Mouse (Mus musculus): Measurements from ENCODE around the gene Sema4a.

The Sema4a gene

DNA sequence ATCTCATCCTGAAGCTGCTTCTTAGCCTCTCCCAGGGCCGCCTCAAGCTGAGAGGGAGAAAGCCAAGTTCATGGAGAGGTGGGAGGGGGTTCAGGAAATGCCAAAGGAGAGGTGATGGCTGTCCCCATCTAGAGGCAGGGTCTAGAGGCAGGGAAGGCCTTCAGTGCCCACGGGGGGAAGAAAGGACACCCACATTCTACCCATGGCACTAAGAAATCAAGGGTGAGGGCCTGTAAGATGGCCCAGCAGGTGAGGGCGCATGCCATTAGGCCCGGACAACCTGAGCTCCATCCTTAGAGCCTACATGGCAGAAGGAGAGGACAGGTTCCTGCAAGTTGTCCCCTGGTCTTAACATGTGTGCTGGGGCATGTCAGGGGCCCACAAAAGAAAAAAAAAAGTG lies 25.9 kb upstream of the Sema4a start:
- no peak for DNase-seq (ENCODE audit: low read depth, low spot score)

DNA sequence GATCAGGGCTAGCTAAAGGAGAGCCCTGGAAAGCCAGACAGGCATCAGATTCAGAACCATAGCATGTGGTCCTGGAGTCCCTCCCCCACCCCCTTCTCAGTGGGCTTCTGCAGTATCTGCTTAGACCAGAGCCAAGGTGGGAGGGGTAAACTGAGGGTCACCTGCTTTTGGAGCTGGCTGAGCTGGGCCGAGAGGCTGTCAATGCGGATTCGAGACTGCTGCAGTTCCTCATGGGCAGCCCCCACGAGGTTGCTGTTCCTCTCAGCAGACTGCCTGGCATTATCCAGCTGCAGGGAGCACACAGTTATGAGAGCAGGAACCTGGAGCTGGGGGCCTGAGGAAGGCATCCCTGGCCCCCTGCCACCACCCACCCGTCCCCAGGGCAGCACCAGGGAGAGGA lies 25.1 kb upstream of the Sema4a start:
- DNase-seq (ENCODE audit: low read depth, low spot score): no peak

DNA sequence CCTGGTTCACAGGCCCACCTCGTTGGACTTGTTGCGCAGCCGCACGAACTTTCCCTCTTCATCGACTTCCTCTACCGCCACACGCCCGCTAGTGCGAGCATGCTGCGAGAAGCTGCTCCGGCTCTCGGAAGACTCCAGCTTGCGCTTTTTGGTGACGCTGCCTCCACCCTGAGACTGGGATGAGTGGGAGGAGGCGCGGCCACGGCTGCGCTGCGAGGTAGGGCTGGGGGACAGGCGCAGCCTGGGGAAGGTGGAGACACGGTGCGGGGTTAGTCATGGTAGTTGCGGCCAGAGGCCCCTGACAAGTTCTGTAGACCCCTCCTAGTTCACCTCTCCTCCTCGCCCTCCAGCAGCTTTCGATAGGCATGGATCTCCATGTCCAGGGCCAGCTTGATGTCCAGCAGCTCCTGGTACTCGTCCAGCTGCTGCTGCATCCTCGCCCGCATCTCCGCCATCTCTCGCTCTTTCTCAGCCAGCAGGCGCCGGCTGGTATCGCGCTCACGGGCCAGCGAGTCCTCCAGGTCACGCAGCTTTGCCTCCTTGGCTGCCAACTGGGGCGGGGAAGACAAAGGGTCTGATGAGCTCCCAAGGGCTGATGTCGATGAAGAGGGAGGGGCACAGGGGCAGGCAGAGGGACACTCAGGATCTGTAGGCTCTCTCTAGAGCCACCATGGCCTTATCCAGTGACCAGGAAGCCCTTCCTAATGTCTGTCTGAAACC lies 23.8 kb upstream of the Sema4a start:
- DNase-seq (ENCODE audit: low read depth, low spot score): peak; percentile 67

DNA sequence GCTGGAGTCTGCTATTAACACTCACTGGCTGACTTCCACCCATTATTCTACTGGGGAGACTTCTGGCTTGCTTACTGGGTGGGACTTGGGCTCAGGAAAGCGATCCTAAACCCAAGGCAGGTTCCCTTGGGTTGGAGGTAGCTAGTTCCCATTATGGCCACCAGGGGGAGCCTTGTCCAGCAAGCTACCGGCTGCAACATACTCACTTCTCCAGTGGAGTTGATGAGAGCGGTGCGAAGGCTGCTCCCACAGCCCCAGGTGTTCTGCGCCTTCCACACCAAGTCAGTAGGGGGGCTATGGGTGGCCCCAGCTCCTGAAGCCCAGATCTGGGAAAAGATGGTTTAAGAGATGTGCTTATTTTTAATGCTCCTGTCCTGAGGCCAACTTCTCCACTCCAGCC lies 22.6 kb upstream of the Sema4a start:
- peak; percentile 91 for DNase-seq (ENCODE audit: low read depth, low spot score)

DNA sequence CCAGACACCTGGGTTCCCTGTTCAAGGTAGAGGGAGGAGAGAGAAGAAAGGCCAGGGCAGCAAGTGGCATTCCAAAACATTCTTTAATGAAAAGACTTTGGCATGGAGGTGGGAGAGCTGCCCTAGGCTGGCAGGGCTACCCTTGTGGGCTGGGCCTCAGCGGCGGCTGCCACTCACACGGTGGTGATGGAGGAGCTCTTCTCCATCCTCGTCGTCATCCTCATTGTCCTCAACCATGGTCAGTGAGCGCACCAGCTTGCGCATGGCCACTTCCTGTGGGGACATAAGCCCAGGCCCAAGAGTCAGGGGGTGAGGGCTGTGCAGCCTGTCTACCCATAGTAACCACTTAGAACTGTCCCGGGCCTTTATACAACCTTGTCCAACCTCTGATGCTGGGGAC lies 22.2 kb upstream of the Sema4a start:
- DNase-seq (ENCODE audit: low read depth, low spot score): no peak

DNA sequence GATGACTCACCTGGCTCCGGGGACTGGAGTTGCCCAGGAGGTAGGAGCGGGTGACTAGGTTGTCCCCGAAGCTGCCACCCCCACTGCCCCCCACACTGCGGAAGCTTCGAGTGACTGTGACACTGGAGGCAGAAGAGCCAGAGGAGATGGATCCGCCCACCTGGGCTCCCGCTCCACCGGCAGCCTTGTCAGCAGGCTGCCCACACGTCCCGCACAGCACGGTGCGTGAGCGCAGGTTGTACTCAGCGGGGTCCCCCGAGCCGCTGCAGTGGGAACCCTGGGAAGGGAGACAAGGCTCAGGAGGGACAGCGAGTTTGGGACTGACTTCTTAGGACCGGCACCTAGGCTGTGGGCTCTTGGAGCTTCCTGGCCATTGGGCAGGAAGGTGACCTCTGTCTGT lies 21.4 kb upstream of the Sema4a start:
- DNase-seq (ENCODE audit: low read depth, low spot score): peak; percentile 55

DNA sequence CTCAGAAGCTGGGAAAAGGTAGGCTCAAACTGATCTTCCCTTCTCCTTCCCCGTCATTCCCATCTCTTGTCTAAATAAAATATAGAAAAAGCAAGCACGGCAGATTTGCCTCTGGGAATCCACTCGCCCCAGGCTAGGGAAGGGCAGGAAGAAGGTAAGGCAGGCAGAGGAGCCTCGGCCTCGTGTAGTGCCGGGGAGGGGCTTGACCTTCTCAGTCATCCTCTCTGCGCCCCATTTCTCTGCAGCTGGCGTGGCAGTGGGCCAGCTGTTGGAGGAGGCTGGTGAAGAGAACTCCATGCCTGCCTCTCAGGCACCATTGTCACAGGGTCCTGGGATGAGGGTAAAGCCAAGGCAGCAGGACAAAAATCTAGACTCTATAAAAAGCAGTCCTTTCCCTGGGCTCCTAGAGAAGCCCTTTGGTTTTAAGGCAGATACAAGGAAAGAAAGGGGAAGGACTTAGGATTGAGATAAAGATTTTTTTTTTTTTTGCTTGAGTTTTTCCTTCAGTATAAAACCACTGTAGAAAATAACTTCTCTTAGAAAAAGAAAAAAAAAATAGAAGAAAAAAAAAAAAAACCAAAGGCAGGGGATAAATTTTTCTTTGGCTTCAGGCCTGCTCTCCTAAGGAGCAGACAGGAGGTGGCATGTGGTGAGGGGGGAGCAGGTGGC lies 20.5 kb upstream of the Sema4a start:
- peak; percentile 45 for DNase-seq (ENCODE audit: low read depth, low spot score)

DNA sequence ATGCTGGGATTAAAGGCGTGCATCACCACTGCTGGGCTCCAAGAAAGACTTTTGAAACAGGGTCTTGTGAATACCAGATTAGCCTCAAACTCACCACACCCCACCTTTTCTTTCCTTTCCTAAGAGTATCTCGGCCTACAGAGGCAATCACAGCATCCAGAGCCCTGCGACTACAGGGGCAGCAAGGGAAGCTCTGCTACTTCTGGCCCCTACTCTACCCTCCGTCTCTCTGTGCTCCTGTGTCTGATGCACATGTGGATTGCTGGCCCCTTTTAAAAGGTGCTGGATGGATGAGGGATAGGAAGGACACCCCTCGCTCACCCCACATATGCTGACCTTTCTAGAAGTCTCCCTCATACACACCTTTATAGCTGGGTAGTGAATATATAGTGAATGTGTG lies 19.7 kb upstream of the Sema4a start:
- no peak for DNase-seq (ENCODE audit: low read depth, low spot score)

DNA sequence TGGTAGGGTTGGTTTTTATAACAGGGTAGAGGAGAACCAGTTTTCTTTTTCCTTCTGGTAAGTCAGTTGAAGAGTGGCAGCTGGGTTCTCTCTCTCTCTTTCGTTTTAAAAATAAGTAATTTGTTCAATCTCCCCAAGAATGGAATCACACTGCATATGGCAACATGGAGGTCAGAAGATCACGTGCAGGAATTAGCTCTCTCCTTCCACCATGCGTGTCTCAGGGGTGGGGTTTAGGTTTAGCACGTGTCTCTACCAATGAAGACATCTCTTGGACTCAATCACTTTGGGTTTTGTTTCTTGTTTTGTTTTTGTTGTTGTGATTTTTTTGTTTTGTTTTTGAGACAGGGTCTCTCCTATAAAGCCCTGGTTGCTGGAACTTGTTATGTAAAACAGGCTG lies 18.8 kb upstream of the Sema4a start:
- DNase-seq (ENCODE audit: low read depth, low spot score): no peak

DNA sequence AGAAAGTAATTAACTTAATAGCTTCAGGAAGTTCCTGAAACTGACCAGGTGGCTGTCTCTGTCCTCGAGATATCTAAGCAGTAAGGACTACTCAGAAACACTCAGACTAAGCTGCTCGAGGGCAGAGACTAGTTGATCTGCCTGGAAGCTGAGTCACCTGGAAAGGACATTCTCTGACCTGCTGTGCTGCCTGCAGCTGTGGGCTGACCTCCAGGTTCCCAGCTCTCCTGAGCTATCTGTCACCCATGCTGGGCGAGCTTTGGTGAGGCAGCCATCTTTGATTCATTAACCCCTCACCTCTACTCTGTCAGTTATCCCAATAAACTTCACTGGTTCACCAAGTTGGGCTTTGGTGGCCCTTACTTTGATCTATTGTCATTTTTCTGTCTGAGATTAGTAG lies 18.2 kb upstream of the Sema4a start:
- DNase-seq (ENCODE audit: low read depth, low spot score): no peak

DNA sequence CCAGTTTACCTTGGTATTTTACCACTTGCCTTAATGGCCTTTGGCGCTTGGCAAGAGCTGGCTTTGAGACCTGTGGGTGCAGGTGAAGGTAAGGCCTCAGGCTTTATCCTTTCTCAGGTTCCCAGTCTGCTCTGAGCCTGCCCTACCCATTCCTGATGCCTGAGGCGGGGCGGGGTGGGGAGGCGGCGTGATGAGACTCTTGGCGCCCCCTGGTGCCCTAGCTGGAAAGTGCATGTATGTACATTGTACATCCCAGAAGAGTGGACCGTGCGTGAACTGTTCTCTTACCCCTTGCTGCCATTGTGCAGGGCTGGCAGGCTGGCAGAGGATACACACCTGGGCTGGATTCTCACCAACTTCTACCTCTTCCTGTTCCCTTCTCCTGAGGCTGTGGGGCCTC lies 16.8 kb upstream of the Sema4a start:
- peak; percentile 94 for DNase-seq (ENCODE audit: low read depth, low spot score)

DNA sequence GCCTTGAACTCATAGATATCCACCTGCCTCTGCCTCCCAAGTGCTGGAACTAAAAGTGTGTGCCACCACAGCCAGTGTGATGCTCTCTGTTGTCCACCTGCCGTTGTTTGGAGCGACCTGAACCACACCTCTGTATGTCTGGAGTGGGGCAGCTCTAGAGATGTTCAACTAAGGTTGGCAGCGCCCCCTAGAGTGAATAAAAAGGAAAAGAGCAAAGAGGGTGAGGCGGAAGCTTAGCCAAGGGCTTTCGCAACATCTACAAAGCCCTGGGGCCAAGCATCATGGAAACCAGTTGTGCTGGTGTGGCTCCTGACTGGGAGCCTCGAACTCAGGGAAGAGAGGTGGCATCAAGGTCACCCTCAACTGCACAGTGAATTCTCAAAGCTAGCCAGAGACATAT lies 15.4 kb upstream of the Sema4a start:
- DNase-seq (ENCODE audit: low read depth, low spot score): peak; percentile 91

DNA sequence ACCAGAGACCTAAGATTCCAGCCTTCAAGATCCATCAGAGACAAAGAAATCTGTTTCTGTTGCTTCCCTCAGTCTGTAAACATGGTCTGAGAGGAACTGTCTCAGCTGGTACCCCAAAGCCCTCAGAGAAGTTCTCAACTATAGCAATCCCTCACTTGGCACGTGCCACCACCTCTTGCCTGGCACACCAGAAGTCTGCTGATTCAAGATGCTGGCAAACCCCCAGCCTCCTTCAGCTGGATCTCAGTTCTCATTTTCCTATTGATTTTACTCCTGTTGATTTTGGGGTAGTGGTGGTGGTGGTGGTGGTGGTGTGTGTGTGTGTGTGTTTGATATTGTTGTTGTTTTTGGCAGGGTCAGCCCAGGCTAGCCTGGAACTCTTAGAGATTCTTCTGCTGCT lies 12.6 kb upstream of the Sema4a start:
- no peak for DNase-seq (ENCODE audit: low read depth, low spot score)

DNA sequence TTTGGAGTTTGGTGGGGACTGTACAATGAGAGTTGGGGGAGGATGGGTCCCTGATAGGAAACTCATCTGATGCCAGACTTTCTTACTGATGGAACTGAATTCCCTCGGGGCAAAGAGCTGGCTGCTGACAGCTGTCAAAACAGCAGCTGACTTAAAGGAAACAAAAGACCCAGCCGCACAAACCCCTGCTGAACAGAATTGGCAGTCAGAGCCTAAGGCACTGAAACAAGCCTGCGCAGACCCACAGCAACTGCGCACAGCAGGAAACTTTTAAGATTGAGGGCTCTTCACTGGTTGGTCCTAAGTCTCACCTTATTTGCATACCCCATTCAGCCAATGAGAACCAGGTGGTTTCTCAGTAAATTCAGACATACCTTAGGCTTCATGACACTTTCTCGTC lies 12.0 kb upstream of the Sema4a start:
- DNase-seq (ENCODE audit: low read depth, low spot score): peak; percentile 87

DNA sequence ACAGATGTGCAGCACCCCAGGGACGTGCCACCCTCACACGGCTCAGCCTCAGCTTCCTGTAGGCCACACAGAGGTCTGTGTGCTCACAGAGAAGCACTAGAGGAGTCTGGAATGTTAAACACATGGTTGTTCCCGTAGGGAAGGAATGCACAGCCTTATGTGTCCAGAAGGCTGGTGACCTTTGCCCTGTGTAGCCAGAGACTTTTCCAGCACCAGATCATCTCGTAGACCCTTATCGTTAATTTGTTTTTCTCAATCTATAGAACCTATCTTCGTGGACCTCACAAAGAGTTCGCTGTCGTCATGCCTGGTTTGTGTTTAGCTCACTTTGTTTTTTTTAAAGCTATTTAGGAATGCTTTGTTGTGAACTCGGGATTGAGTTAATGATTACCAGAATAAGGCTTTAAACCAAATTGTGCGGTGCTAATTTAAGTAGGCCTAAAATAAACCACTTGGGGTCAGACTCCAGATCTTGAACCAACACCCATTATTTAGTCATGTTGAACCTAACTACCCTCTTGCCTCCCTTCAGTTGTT lies 10.0 kb upstream of the Sema4a start:
- no peak for DNase-seq (ENCODE audit: low read depth, low spot score)

DNA sequence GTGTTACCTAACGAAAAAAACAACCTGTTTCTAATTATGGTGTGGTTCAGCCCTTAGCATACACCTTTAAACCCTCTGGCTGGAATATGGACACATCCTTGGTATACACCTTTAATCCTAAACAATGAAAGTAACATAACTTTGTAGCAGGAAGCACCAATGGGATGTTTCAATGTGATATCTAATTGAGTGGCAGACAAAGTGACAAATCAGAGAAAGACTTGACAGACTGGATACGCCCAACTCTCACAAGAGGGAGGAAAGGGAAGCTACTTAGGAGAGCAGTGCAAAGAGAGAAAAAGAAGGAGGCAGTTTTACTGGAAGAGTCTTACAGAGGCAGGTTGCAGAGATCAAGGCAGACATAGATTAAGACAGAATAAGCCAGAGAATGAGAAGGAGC lies 8.5 kb upstream of the Sema4a start:
- peak; percentile 51 for DNase-seq (ENCODE audit: low read depth, low spot score)

DNA sequence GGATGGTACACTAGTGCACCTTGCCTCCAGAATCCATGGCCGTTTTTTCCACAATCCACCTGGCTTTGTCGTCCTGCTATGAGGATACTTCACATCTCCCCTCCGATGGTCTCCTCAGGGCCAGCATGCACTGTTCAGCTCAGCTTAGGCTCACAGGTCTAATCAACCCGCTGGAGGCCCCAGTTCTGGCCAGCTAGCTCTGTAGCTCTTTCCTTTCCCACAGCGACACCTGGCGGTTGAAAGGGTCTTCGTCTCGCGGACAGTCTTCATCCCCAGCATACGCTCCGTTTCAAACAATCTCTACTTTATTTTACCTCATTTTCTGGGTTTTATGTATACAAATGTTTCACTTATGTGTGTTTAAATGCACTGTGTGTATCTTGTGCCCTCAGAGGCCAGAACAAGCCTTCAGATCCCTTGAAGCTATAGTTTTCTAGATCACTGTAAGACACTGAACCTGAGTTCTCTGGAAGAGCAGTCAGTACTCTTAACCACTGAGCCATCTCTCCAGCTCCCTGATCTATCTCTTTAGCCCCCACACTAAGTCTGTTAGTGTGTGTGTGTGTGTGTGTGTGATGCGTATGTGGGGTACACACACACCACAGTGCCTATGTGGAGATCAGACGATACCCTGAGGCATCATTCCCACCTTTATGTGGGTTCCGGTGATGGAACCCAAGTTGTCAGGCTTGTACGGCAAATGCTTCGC lies 6.3 kb upstream of the Sema4a start:
- peak; percentile 87 for DNase-seq (ENCODE audit: low read depth, low spot score)

DNA sequence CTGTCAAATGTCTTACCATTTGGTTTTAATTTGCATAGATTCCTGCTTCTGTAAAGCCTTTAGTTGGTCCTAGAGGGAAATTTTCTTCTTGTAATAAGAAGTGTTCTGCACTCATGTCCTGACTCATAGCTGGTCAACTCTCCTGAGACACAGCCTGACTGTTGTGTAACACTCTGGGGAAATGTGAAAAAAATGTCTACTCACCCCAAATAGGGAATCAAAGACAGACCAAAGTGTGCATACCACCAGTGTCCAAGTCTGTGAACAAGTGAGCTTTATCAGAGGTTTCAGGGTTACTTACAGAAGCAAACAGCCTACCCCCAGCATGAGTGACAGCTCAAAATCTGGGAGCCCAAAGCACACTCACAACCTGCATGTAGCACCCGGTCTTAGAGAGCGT lies 4.1 kb upstream of the Sema4a start:
- DNase-seq (ENCODE audit: low read depth, low spot score): no peak

DNA sequence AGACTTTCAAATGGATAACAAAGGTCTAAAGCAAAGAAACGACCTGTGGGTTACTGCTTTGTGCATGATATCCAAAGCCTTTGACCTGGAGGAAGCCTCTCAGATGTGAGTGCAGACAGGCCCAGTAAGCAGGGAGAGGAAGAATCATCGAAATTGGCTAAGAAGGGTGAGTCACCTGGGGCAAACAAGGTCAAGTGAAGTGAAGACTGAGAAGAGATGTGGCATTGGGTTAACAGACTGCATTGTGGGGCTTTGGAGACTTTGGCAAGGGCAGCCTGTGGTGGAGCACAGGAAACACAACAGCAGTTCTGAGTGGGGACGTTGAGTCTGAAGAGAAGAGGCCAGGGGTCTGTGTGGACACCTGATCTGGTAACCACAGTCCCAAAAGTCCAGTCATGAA lies 3.4 kb upstream of the Sema4a start:
- DNase-seq (ENCODE audit: low read depth, low spot score): peak; percentile 39

DNA sequence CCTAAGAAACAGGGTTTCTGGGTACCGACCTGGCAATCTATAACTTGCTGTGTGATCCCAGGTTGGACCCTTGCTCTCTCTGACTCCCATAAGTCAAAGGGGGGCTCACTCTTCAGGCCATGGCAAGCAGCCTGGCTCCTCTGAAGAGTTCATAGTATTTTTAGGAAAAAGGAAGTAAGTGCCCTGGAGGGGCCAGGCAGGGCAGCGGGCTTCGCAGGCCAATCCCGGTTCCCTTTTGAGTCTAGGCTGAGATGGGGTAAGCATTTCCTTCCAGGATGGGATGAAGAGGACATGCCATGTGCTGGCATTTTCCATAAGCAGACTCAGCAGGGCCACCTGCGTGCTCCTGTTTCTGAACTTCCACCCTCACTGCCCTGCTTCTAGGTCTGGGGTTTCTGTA lies 953 bp downstream of the Sema4a start:
- DNase-seq (ENCODE audit: low read depth, low spot score): no peak

DNA sequence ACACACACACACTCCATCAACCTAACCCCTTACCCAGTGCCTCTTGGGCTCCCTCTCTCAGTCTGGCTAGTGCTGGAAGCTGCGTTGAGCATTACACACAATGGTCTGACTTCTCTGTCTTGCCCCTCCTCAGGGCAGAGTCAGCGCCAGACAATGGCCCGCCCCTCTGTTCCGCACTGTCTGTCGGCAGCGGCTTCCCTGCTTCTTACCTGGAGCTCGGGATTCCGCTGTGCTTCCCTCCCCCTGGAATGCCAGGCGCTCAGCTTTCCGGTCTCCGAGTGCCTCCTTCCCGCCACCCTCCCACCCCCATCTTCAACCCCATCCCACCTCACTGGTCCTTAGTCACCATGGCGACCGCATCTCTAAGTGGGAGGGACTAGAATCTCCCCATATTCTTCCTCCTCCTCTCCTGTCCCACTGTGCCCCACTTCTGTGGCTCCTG lies 2.2 kb downstream of the Sema4a start:
- DNase-seq (ENCODE audit: low read depth, low spot score): peak; percentile 54

DNA sequence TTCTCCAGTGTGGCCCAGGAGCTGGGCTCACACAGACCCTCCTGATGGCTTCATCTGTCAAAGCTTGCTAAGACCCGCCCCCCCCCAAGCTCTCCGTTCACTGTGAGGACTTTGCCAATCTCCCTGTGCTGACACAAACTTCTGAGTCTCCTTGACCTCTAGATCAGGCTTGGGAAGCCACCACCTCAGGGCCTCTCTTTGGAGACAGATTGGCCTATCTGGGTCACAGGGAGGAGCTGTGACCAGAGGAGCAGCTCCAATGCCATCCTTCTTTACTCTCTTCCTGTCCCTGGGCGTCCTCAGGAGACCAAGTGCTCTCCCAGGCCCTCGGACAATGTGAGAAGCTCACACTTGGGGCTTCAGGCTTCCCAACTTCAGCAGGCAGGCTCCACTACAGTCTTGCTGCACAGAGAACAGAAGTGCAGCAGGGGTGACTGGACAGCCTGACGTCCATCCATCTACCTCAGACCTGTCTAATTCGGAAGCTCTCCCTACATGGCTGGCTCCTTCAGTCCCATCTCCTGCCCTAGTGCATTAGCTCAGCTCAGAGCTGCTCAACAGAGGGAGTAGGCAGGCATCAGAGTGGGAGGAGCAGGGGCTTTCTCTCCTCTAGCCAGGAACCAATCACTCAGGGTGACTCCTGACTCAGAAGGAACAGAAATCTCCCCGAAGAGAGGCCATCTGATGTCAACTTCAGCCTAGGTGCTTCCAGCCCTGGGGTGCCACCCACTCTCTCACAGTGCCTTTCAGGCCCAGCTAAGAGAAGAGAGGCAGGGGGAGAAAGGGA lies 4.0 kb downstream of the Sema4a start:
- DNase-seq (ENCODE audit: low read depth, low spot score): no peak
